Mouse (Mus musculus): Measurements from ENCODE around the gene Fam71b. TPM values are rescaled to one million over a fixed set of nuclear protein-coding genes. Genes with fewer than 3 reads are reported as not detected.

Fam71b gene
- polyA plus RNA-seq, 1 experiment from 2014 or later: not detected

DNA sequence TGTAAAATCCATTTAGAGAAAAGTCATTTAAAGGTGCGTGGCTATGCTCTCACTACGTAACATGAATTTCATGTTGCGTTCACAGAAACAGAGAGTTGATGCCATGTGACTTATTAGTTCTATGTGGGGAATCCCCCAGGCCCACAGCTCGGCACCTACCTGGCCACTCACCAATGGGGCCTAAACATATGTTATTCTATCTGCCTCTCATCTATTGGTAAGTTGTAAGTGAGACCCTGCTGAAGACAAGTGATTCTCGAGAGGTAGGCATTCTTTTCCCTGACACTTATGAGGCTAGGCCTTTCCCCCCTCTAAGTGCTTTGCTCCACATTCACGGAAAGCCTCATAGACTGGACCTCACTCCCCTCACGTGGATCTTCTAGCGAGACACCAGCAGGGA is 9.8 kb upstream of the Fam71b start:
- H3K27ac ChIP-seq: no peak overlapping the region
- H3K27me3 ChIP-seq: no peaks in the 10 kb centered on the region
- no peaks in the 10 kb centered on the region for H3K9me3 ChIP-seq
- H3K4me3 ChIP-seq (replicated peaks): no peak overlapping the region
- WGBS: 87% methylated on average over 8 of the region's 8 CpGs
- H3K9ac ChIP-seq (replicated peaks): no peak overlapping the region
- no peak for ATAC-seq (ENCODE audit: insufficient number of reproducible peaks, insufficient read depth, low FRiP score, low TSS enrichment, low read depth)
- H3K4me1 ChIP-seq (replicated peaks): no peaks in the 10 kb centered on the region
- no peaks in the 10 kb centered on the region for H3K36me3 ChIP-seq
- no peak overlapping the region for H3K4me2 ChIP-seq

GRCm38 (mm10) chr11:46387061-46387460 is 9.3 kb upstream of the Fam71b start:
- Histone ChIP-seq H3K4me3 (replicated peaks) (no peak overlapping the region), H3K9ac (replicated peaks) (no peak overlapping the region), H3K4me2 (no peak overlapping the region), H3K27me3 (no peaks in the 10 kb centered on the region), H3K36me3 (no peaks in the 10 kb centered on the region), H3K9me3 (no peaks in the 10 kb centered on the region), H3K27ac (no peak overlapping the region), H3K4me1 (replicated peaks) (no peaks in the 10 kb centered on the region)
- WGBS: 90% methylated on average over 8 of the region's 8 CpGs
- ATAC-seq (ENCODE audit: insufficient number of reproducible peaks, insufficient read depth, low FRiP score, low TSS enrichment, low read depth): no peak

DNA sequence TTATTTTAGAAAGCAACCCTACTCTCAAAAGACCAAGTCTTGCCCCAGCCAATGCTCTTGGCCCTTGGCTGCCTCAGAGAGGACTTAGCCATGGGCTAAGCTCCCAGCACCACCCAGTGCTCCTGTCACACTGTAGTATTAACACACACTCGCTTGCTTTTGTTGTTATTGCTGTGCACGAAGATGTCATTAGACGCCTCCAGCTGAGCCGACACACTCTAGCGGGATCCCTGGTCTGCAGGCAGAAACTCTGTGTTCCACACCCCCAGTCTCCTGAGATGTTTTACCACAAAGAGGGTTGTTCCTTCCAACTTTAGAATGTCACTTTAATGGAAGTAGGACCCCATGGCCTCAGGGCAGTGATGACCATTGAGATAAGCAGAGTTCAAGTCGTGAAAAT is 7.9 kb upstream of the Fam71b start:
- Histone ChIP-seq H3K4me1 (replicated peaks) (no peaks in the 10 kb centered on the region), H3K4me2 (no peak overlapping the region), H3K9me3 (no peaks in the 10 kb centered on the region), H3K4me3 (replicated peaks) (no peak overlapping the region), H3K27ac (no peak overlapping the region), H3K27me3 (no peaks in the 10 kb centered on the region), H3K36me3 (no peaks in the 10 kb centered on the region), H3K9ac (replicated peaks) (no peak overlapping the region)
- ATAC-seq (ENCODE audit: insufficient number of reproducible peaks, insufficient read depth, low FRiP score, low TSS enrichment, low read depth): no peak
- 61% methylated on average over 6 of the region's 6 CpGs for WGBS

- WGBS: 80% methylated on average over 13 of the region's 13 CpGs
- Histone ChIP-seq H3K36me3 (no peaks in the 10 kb centered on the region), H3K27me3 (no peaks in the 10 kb centered on the region), H3K4me1 (replicated peaks) (no peaks in the 10 kb centered on the region), H3K27ac (no peak within 1 kb of the TSS), H3K4me3 (replicated peaks) (no peak within 1 kb of the TSS), H3K9ac (replicated peaks) (no peak within 1 kb of the TSS), H3K9me3 (no peaks in the 10 kb centered on the region), H3K4me2 (no peak within 1 kb of the TSS)
- no peak for ATAC-seq (ENCODE audit: insufficient number of reproducible peaks, insufficient read depth, low FRiP score, low TSS enrichment, low read depth)
Observed at GRCm38 (mm10) chr11:46389336-46390117, 6.8 kb upstream of the Fam71b start, which contains the start of gene Itk. TSS of gene Itk (minus strand) at chr11:46389515.

DNA sequence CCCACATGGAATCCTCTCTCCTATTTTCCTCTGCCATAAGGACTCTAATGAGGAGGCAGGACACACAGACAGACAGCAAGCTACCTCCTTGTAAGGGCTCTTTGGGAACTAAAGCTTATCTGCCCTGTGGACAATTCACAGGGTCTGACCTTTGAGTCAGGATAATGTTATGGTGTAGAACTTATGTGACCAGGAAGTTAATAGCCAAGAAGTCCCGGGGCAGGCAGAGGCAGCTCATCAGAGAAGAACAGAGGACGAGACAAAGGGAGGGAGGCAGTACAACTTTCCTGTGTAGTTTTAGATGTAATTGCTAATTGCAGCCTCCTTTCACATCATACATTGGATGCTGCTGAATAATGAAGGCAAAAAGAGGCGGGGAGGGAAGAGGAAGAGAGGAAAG is 5.7 kb upstream of the Fam71b start:
- 59% methylated on average over 3 of the region's 3 CpGs for WGBS

DNA sequence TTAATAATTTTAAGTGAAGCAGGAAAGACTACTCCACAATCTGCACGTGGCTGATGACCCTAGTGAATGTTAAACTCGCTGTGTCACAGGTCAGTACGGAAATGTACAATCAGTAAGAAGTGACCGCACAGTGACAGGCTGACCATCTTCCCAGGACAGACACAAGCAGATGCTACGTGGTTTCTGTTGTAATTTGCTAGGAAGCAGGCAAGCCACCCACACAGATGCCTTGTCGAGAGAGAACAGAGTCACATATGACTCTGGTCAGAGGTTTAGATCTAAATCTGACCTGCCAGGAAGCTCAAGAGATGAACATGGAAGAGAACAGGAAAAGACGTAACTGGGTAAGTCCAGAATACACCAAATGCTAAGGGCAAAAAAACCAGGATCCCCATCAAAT is 3.5 kb upstream of the Fam71b start:
- Histone ChIP-seq H3K36me3 (no peaks in the 10 kb centered on the region), H3K9me3 (no peaks in the 10 kb centered on the region), H3K27ac (no peak overlapping the region), H3K9ac (replicated peaks) (no peak overlapping the region), H3K27me3 (no peaks in the 10 kb centered on the region), H3K4me1 (replicated peaks) (no peaks in the 10 kb centered on the region), H3K4me3 (replicated peaks) (no peak overlapping the region), H3K4me2 (no peak overlapping the region)
- ATAC-seq (ENCODE audit: insufficient number of reproducible peaks, insufficient read depth, low FRiP score, low TSS enrichment, low read depth): no peak
- 85% methylated on average over 7 of the region's 7 CpGs for WGBS

More for the DNA sequence above, 5.7 kb upstream of the Fam71b start:
- Histone ChIP-seq H3K4me2 (no peak overlapping the region), H3K4me3 (replicated peaks) (no peak overlapping the region), H3K9me3 (no peaks in the 10 kb centered on the region), H3K36me3 (no peaks in the 10 kb centered on the region), H3K27ac (no peak overlapping the region), H3K27me3 (no peaks in the 10 kb centered on the region), H3K4me1 (replicated peaks) (no peaks in the 10 kb centered on the region), H3K9ac (replicated peaks) (no peak overlapping the region)
- no peak for ATAC-seq (ENCODE audit: insufficient number of reproducible peaks, insufficient read depth, low FRiP score, low TSS enrichment, low read depth)

GRCm38 (mm10) chr11:46393413-46393812 is 2.9 kb upstream of the Fam71b start:
- Histone ChIP-seq H3K36me3 (no peaks in the 10 kb centered on the region), H3K9ac (replicated peaks) (no peak overlapping the region), H3K9me3 (no peaks in the 10 kb centered on the region), H3K4me2 (no peak overlapping the region), H3K27ac (no peak overlapping the region), H3K4me1 (replicated peaks) (no peaks in the 10 kb centered on the region), H3K4me3 (replicated peaks) (no peak overlapping the region), H3K27me3 (no peaks in the 10 kb centered on the region)
- WGBS: 78% methylated on average over 4 of the region's 4 CpGs
- no peak for ATAC-seq (ENCODE audit: insufficient number of reproducible peaks, insufficient read depth, low FRiP score, low TSS enrichment, low read depth)

GRCm38 (mm10) chr11:46395088-46395487 is 1.3 kb upstream of the Fam71b start:
- Histone ChIP-seq H3K27me3 (no peaks in the 10 kb centered on the region), H3K4me3 (replicated peaks) (no peak overlapping the region), H3K9me3 (no peaks in the 10 kb centered on the region), H3K4me2 (no peak overlapping the region), H3K9ac (replicated peaks) (no peak overlapping the region), H3K27ac (no peak overlapping the region), H3K4me1 (replicated peaks) (no peaks in the 10 kb centered on the region), H3K36me3 (no peaks in the 10 kb centered on the region)
- no peak for ATAC-seq (ENCODE audit: insufficient number of reproducible peaks, insufficient read depth, low FRiP score, low TSS enrichment, low read depth)
- WGBS: 85% methylated on average over 2 of the region's 2 CpGs

DNA sequence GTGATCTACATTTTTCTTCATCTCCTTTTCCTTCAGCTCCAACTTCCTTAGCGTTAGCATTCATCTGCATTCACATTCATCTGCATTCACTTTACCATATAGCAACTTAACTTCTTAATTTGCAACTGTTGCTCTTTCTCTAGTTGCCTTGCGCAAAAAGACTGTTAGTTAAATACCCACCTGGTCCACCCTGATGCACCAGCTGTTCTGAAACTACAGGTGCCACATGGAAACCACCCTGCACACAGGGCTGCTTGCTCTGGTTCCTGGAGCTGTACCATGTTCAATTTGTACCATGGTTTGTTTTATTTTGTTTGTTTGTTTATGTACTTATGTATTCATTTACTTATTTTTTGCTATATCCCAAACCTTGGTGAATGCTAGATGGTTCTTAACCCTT is 661 bp upstream of the Fam71b start:
- Histone ChIP-seq H3K4me2 (no peak overlapping the region), H3K27ac (no peak overlapping the region), H3K4me1 (replicated peaks) (no peaks in the 10 kb centered on the region), H3K9ac (replicated peaks) (no peak overlapping the region), H3K4me3 (replicated peaks) (no peak overlapping the region), H3K36me3 (no peaks in the 10 kb centered on the region), H3K27me3 (no peaks in the 10 kb centered on the region), H3K9me3 (no peaks in the 10 kb centered on the region)
- no peak for ATAC-seq (ENCODE audit: insufficient number of reproducible peaks, insufficient read depth, low FRiP score, low TSS enrichment, low read depth)
- WGBS: 92% methylated on average over 2 of the region's 2 CpGs

DNA sequence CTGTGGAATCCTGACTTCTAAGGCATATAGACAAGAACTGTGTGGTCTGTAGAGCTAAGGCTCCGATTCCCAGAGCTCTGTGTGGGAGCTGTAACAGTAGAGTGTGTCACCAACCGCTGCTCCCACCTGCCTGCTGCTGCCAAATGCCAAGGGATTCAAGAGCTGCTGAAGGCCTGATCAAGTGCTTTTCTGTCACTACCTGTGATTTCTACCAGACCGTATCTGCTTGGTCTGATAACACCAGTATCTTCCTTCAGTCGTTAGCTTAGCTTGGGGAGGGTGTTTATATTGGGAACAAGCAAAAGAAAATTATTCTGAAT is 461 bp downstream of the Fam71b start:
- no peaks in the 10 kb centered on the region for H3K27me3 ChIP-seq
- H3K4me3 ChIP-seq (replicated peaks): no peak overlapping the region
- H3K9me3 ChIP-seq: no peaks in the 10 kb centered on the region
- no peak overlapping the region for H3K9ac ChIP-seq (replicated peaks)
- no peak overlapping the region for H3K4me2 ChIP-seq
- 88% methylated on average over 4 of the region's 4 CpGs for WGBS
- H3K36me3 ChIP-seq: no peaks in the 10 kb centered on the region
- no peak for ATAC-seq (ENCODE audit: insufficient number of reproducible peaks, insufficient read depth, low FRiP score, low TSS enrichment, low read depth)
- no peak overlapping the region for H3K27ac ChIP-seq
- H3K4me1 ChIP-seq (replicated peaks): no peaks in the 10 kb centered on the region

DNA sequence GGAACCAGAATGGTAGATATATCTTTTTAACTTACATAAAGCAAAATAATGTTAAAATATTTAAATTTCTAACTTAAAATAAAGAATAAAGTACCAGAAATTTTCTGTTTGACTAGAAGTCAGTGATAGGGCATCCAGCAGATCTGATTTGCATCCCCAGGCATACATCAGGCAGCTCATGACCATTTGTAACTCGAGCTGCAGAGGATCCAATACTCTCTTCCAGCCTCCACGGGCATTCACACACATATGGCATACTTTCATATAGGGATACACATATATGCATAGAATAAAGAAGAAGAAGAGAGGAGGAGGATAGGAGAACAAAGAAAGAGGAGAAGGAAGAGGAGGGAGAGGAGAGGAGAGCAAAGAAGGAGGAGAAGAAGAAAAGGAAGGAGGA is 1.5 kb downstream of the Fam71b start:
- no peaks in the 10 kb centered on the region for H3K36me3 ChIP-seq
- 44% methylated on average over 2 of the region's 2 CpGs for WGBS
- no peak for ATAC-seq (ENCODE audit: insufficient number of reproducible peaks, insufficient read depth, low FRiP score, low TSS enrichment, low read depth)

GRCm38 (mm10) chr11:46398473-46398872 is 2.1 kb downstream of the Fam71b start:
- Histone ChIP-seq H3K9ac (replicated peaks) (no peak overlapping the region), H3K4me1 (replicated peaks) (no peaks in the 10 kb centered on the region), H3K4me3 (replicated peaks) (no peak overlapping the region), H3K27ac (no peak overlapping the region), H3K4me2 (no peak overlapping the region), H3K27me3 (no peaks in the 10 kb centered on the region), H3K9me3 (no peaks in the 10 kb centered on the region), H3K36me3 (no peaks in the 10 kb centered on the region)
- ATAC-seq (ENCODE audit: insufficient number of reproducible peaks, insufficient read depth, low FRiP score, low TSS enrichment, low read depth): no peak
- WGBS: 91% methylated on average over 4 of the region's 4 CpGs

More for the DNA sequence above, 1.5 kb downstream of the Fam71b start:
- Histone ChIP-seq H3K4me3 (replicated peaks) (no peak overlapping the region), H3K27me3 (no peaks in the 10 kb centered on the region), H3K27ac (no peak overlapping the region), H3K9ac (replicated peaks) (no peak overlapping the region), H3K4me1 (replicated peaks) (no peaks in the 10 kb centered on the region), H3K9me3 (no peaks in the 10 kb centered on the region), H3K4me2 (no peak overlapping the region)

Measured in limb, embryonic 12.5 days (tissue).